7 mouse cellular contexts compared by ENCODE assay signal in the genomic region with DNA sequence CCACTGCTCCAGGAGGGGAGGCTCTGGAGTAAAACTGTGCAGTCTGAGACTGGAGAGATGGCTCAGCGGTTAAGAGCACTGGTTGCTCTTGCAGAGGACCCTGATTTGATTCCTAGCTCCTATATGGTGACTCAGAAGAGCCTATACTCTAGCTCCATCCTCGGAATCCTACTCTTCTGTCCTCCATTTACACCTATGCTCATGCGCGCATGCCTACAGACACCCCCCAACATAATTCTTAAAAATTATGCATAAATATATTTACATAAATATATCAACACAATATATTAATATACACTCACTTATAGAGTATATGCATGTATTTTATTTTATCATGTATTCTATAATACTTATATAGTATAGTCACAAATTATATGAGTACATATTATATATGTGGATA. TPM values are rescaled to one million over a fixed set of nuclear protein-coding genes. Genes with fewer than 3 reads are reported as not detected.
DNase-seq lines count a peak whose midpoint lies in the region; ATAC-seq and TF ChIP-seq lines count a peak whose summit lies in the region.

No protein-coding gene starts in this region.

- peak; percentile 7; the same call in 1 of the 2 replicates for ATAC-seq in lung, embryonic 14.5 days (ENCODE audit: insufficient read depth)
- ATAC-seq in forebrain, postnatal 0 days, result peak; percentile 7
- ATAC-seq in limb, embryonic 15.5 days (ENCODE audit: insufficient number of reproducible peaks, low FRiP score, low TSS enrichment, low read depth), result no peak
- ATAC-seq in stomach, embryonic 14.5 days (ENCODE audit: insufficient number of reproducible peaks, insufficient read depth, low FRiP score, low read depth), result peak; percentile 12; the same call in 1 of the 2 replicates

- no peak overlapping the region for H3K27ac ChIP-seq in lung, embryonic 14.5 days (ENCODE audit: low read depth)
- no peak overlapping the region for H3K27ac ChIP-seq in forebrain, postnatal 0 days (ENCODE audit: low read depth, low read length)
- H3K27ac ChIP-seq in limb, embryonic 15.5 days, result no peak overlapping the region
- H3K27ac ChIP-seq in stomach, embryonic 14.5 days (ENCODE audit: low read length), result no peak overlapping the region

- 76% methylated on average over 4 of the region's 4 CpGs for WGBS in lung, embryonic 14.5 days
- WGBS in lung, adult 2 months, result 84% methylated on average over 4 of the region's 4 CpGs
- WGBS in forebrain, postnatal 0 days, result 79% methylated on average over 4 of the region's 4 CpGs
- 78% methylated on average over 4 of the region's 4 CpGs for WGBS in limb, embryonic 15.5 days
- 77% methylated on average over 4 of the region's 4 CpGs for WGBS in stomach, embryonic 14.5 days

- no peak for TF ChIP-seq POLR2A in lung, adult 2 months (IDR thresholded peaks at IDR 0.05; ENCODE audit: borderline replicate concordance, extremely low read depth, low read depth, low read length)

- no peak for TF ChIP-seq CTCF in lung, embryonic 14.5 days (IDR thresholded peaks at IDR 0.05; ENCODE audit: low read depth)
- TF ChIP-seq CTCF in lung, adult 2 months (IDR thresholded peaks at IDR 0.05; ENCODE audit: insufficient read depth, low read length), result no peak
- no peak for TF ChIP-seq CTCF in forebrain, postnatal 0 days (IDR thresholded peaks at IDR 0.05; ENCODE audit: low read depth)

- peaks cover 6% of the 10 kb centered on the region; the same call in 1 of the 2 replicates for H3K4me1 ChIP-seq in lung, embryonic 14.5 days (ENCODE audit: insufficient read depth)
- peaks cover 4% of the 10 kb centered on the region for H3K4me1 ChIP-seq in lung, adult 2 months (ENCODE audit: control insufficient read depth, insufficient read depth, low read length)
- H3K4me1 ChIP-seq in forebrain, postnatal 0 days (ENCODE audit: insufficient read depth), result no peaks in the 10 kb centered on the region
- H3K4me1 ChIP-seq in limb, embryonic 15.5 days, result peaks cover 23% of the 10 kb centered on the region
- H3K4me1 ChIP-seq in stomach, embryonic 14.5 days (ENCODE audit: control insufficient read depth, insufficient read depth, low read length), result peaks cover 6% of the 10 kb centered on the region; the same call in 1 of the 2 replicates

- H3K4me2 ChIP-seq in lung, embryonic 14.5 days, result peak overlapping the region; percentile 89
- peak overlapping the region; percentile 89 for H3K4me2 ChIP-seq in forebrain, postnatal 0 days (ENCODE audit: low read depth)
- peak overlapping the region; percentile 97 for H3K4me2 ChIP-seq in limb, embryonic 15.5 days
- peak overlapping the region; percentile 85; the same call in 1 of the 2 replicates for H3K4me2 ChIP-seq in stomach, embryonic 14.5 days (replicated peaks; ENCODE audit: low read depth, low read length)

- no peak for DNase-seq in lung, embryonic 14.5 days
- no peak for DNase-seq in lung, adult 2 months
- no peak for DNase-seq in forebrain, postnatal 0 days
- DNase-seq in layer of hippocampus, postnatal 10 days (ENCODE audit: low spot score in 2 of 2), result no peak
- DNase-seq in right cerebral cortex, postnatal 14 days, result no peak

- peaks cover 4% of the 10 kb centered on the region; the same call in 1 of the 2 replicates for H3K36me3 ChIP-seq in lung, embryonic 14.5 days (ENCODE audit: insufficient read depth)
- peaks cover 19% of the 10 kb centered on the region for H3K36me3 ChIP-seq in forebrain, postnatal 0 days (ENCODE audit: insufficient read depth)
- H3K36me3 ChIP-seq in limb, embryonic 15.5 days, result peaks cover 13% of the 10 kb centered on the region; the same call in 1 of the 2 replicates
- no peaks in the 10 kb centered on the region for H3K36me3 ChIP-seq in stomach, embryonic 14.5 days (ENCODE audit: control insufficient read depth, insufficient read depth, low read length)

- H3K9me3 ChIP-seq in lung, embryonic 14.5 days (ENCODE audit: low read depth, low read length), result no peaks in the 10 kb centered on the region
- H3K9me3 ChIP-seq in forebrain, postnatal 0 days (ENCODE audit: low read length), result no peaks in the 10 kb centered on the region
- no peaks in the 10 kb centered on the region for H3K9me3 ChIP-seq in limb, embryonic 15.5 days
- no peaks in the 10 kb centered on the region for H3K9me3 ChIP-seq in stomach, embryonic 14.5 days (ENCODE audit: control insufficient read depth, low read depth, low read length)

- no peak overlapping the region for H3K9ac ChIP-seq in lung, embryonic 14.5 days
- H3K9ac ChIP-seq in forebrain, postnatal 0 days, result no peak overlapping the region
- no peak overlapping the region for H3K9ac ChIP-seq in limb, embryonic 15.5 days
- H3K9ac ChIP-seq in stomach, embryonic 14.5 days (replicated peaks; ENCODE audit: low read depth, low read length), result no peak overlapping the region

- H3K4me3 ChIP-seq in lung, embryonic 14.5 days (ENCODE audit: low read depth, low read length), result peak overlapping the region; percentile 67; the same call in 1 of the 2 replicates
- H3K4me3 ChIP-seq in lung, adult 2 months (replicated peaks; ENCODE audit: extremely low read depth, low read depth, low read length), result no peak overlapping the region
- peak overlapping the region; percentile 42 for H3K4me3 ChIP-seq in forebrain, postnatal 0 days (ENCODE audit: low read depth, low read length)
- peak overlapping the region; percentile 62; the same call in 1 of the 2 replicates for H3K4me3 ChIP-seq in limb, embryonic 15.5 days
- no peak overlapping the region for H3K4me3 ChIP-seq in stomach, embryonic 14.5 days (ENCODE audit: low read depth, low read length)

- no peaks in the 10 kb centered on the region for H3K27me3 ChIP-seq in lung, embryonic 14.5 days (ENCODE audit: insufficient read depth, low read length)
- no peaks in the 10 kb centered on the region for H3K27me3 ChIP-seq in forebrain, postnatal 0 days (ENCODE audit: insufficient read depth, low read length)
- H3K27me3 ChIP-seq in limb, embryonic 15.5 days, result no peaks in the 10 kb centered on the region
- no peaks in the 10 kb centered on the region for H3K27me3 ChIP-seq in stomach, embryonic 14.5 days (ENCODE audit: control insufficient read depth, insufficient read depth, low read length)

RNA-seq across cellular contexts. Expression of a gene that starts 0.4 kb away (rescaled TPM):
- 9.6 and 10.7 TPM in 2 replicates for polyA plus RNA-seq in lung, embryonic 14.5 days (2014; fragmentation: Nextera tagmentation; extraction: Ambion mirVana)
- polyA plus RNA-seq in lung, adult 2 months (2012; rRNA removed), result not detected in 2 replicates
- 1.2 and 1.8 TPM in 2 replicates for total RNA-seq in forebrain, postnatal 0 days (2014; rRNA removed)
- 1.1 and 1.3 TPM in 2 replicates for polyA plus RNA-seq in forebrain, postnatal 0 days (2015; fragmentation: Nextera tagmentation; extraction: Ambion mirVana)
- 8.9 and 12.1 TPM in 2 replicates for polyA plus RNA-seq in limb, embryonic 15.5 days (2015; fragmentation: Nextera tagmentation; extraction: Ambion mirVana)
- 4.6 and 5.4 TPM in 2 replicates for polyA plus RNA-seq in stomach, embryonic 14.5 days (2014; fragmentation: Nextera tagmentation; extraction: Ambion mirVana)
- total RNA-seq in layer of hippocampus, postnatal 10 days (2021), result under 1 TPM; 0.48 to 0.78 TPM

RNA-seq across cellular contexts. Expression of a gene that starts 13.9 kb away (rescaled TPM):
- 1.1 TPM in 2 replicates for polyA plus RNA-seq in lung, embryonic 14.5 days (2014; fragmentation: Nextera tagmentation; extraction: Ambion mirVana)
- 146 and 205 TPM in 2 replicates for polyA plus RNA-seq in lung, adult 2 months (2012; rRNA removed)
- total RNA-seq in forebrain, postnatal 0 days (2014; rRNA removed), result 33.9 and 36.6 TPM in 2 replicates
- polyA plus RNA-seq in forebrain, postnatal 0 days (2015; fragmentation: Nextera tagmentation; extraction: Ambion mirVana), result 21.3 and 28.1 TPM in 2 replicates
- 6.1 and 6.3 TPM in 2 replicates for polyA plus RNA-seq in limb, embryonic 15.5 days (2015; fragmentation: Nextera tagmentation; extraction: Ambion mirVana)
- 2.2 and 2.3 TPM in 2 replicates for polyA plus RNA-seq in stomach, embryonic 14.5 days (2014; fragmentation: Nextera tagmentation; extraction: Ambion mirVana)
- 10 to 100 TPM; 50.0 to 51.9 TPM for total RNA-seq in layer of hippocampus, postnatal 10 days (2021)

RNA-seq across cellular contexts. Expression of a gene that starts 24.8 kb away (rescaled TPM):
- 119 and 125 TPM in 2 replicates for polyA plus RNA-seq in lung, embryonic 14.5 days (2014; fragmentation: Nextera tagmentation; extraction: Ambion mirVana)
- polyA plus RNA-seq in lung, adult 2 months (2012; rRNA removed), result 115 and 169 TPM in 2 replicates
- 116 and 119 TPM in 2 replicates for total RNA-seq in forebrain, postnatal 0 days (2014; rRNA removed)
- 191 and 194 TPM in 2 replicates for polyA plus RNA-seq in forebrain, postnatal 0 days (2015; fragmentation: Nextera tagmentation; extraction: Ambion mirVana)
- 105 and 114 TPM in 2 replicates for polyA plus RNA-seq in limb, embryonic 15.5 days (2015; fragmentation: Nextera tagmentation; extraction: Ambion mirVana)
- polyA plus RNA-seq in stomach, embryonic 14.5 days (2014; fragmentation: Nextera tagmentation; extraction: Ambion mirVana), result 111 and 119 TPM in 2 replicates
- 10 to 100 TPM; 82.0 to 86.7 TPM for total RNA-seq in layer of hippocampus, postnatal 10 days (2021)

RNA-seq across cellular contexts. Expression of a gene that starts 41.6 kb away (rescaled TPM):
- 49.5 and 62.0 TPM in 2 replicates for polyA plus RNA-seq in lung, embryonic 14.5 days (2014; fragmentation: Nextera tagmentation; extraction: Ambion mirVana)
- 36.2 and 42.2 TPM in 2 replicates for polyA plus RNA-seq in lung, adult 2 months (2012; rRNA removed)
- 17.1 and 17.9 TPM in 2 replicates for total RNA-seq in forebrain, postnatal 0 days (2014; rRNA removed)
- 11.8 and 13.4 TPM in 2 replicates for polyA plus RNA-seq in forebrain, postnatal 0 days (2015; fragmentation: Nextera tagmentation; extraction: Ambion mirVana)
- polyA plus RNA-seq in limb, embryonic 15.5 days (2015; fragmentation: Nextera tagmentation; extraction: Ambion mirVana), result 17.2 and 21.9 TPM in 2 replicates
- polyA plus RNA-seq in stomach, embryonic 14.5 days (2014; fragmentation: Nextera tagmentation; extraction: Ambion mirVana), result 17.4 and 21.6 TPM in 2 replicates
- total RNA-seq in layer of hippocampus, postnatal 10 days (2021), result 10 to 100 TPM; 16.9 TPM

RNA-seq across cellular contexts. Expression of a gene that starts 42.3 kb away (rescaled TPM):
- polyA plus RNA-seq in lung, embryonic 14.5 days (2014; fragmentation: Nextera tagmentation; extraction: Ambion mirVana), result 1,723 and 1,772 TPM in 2 replicates
- polyA plus RNA-seq in lung, adult 2 months (2012; rRNA removed), result 18.8 and 38.6 TPM in 2 replicates
- total RNA-seq in forebrain, postnatal 0 days (2014; rRNA removed), result 2,537 and 3,460 TPM in 2 replicates
- 7,274 and 8,446 TPM in 2 replicates for polyA plus RNA-seq in forebrain, postnatal 0 days (2015; fragmentation: Nextera tagmentation; extraction: Ambion mirVana)
- polyA plus RNA-seq in limb, embryonic 15.5 days (2015; fragmentation: Nextera tagmentation; extraction: Ambion mirVana), result 1,227 and 1,246 TPM in 2 replicates
- polyA plus RNA-seq in stomach, embryonic 14.5 days (2014; fragmentation: Nextera tagmentation; extraction: Ambion mirVana), result 1,523 and 1,653 TPM in 2 replicates
- total RNA-seq in layer of hippocampus, postnatal 10 days (2021), result 1,000 to 10,000 TPM; 1,050 to 1,137 TPM

Comparison
In these comparisons a context has a peak if more than half of its experiments do, and no peak if none do; other contexts are left out.
1. H3K4me3 ChIP-seq: peak in lung, embryonic 14.5 days (single experiment), forebrain, postnatal 0 days (single experiment) and limb, embryonic 15.5 days (single experiment); none in lung, adult 2 months (single experiment) and stomach, embryonic 14.5 days (single experiment).
2. Peak in every context shown above with its lines, with median percentiles within 50 percentile points of each other: H3K4me2 ChIP-seq.